Mouse (Mus musculus) CH12.LX (cell line): ENCODE data around the gene Ptma. TPM values are rescaled to one million over a fixed set of nuclear protein-coding genes. Genes with fewer than 3 reads are reported as not detected.

ENCODE experiments used
- DNase-seq: peaks from one replicate; pipeline ENCODE4 v3.0.0-alpha.2; 2013; ENCODE audit errors: extremely low read depth
- H3K27ac ChIP-seq: 2 replicates; pipeline ENCODE4 v1.5.1; 2012; ENCODE audit warnings: low read depth, mild to moderate bottlenecking, control low read depth, moderate library complexity; ENCODE audit not compliant: insufficient read depth
- H3K27me3 ChIP-seq: replicated peaks from 2 replicates; pipeline ENCODE3; 2012; ENCODE audit warnings: inconsistent platforms
- H3K36me3 ChIP-seq, 2 experiments: replicated peaks in 1 of 2; 2 replicates each; pipeline versions ENCODE3 to v1.6.1; 2012; ENCODE audit warnings: inconsistent platforms in 1 of 2, low read length in 1 of 2, mild to moderate bottlenecking in 1 of 2, mixed read lengths in 1 of 2, moderate library complexity in 1 of 2; ENCODE audit not compliant: control insufficient read depth in 1 of 2, insufficient read depth in 1 of 2
- H3K4me1 ChIP-seq, 2 experiments: 2 replicates each; pipeline ENCODE4 v1.6.1; 2012; ENCODE audit warnings: inconsistent platforms in 1 of 2, moderate library complexity in 1 of 2; ENCODE audit not compliant: insufficient read depth in 2 of 2, control insufficient read depth in 1 of 2
- H3K4me2 ChIP-seq: 2 replicates; pipeline ENCODE4 v1.6.1; 2012; ENCODE audit warnings: low read depth, mild to moderate bottlenecking, control low read depth; ENCODE audit not compliant: poor library complexity, insufficient read depth, severe bottlenecking
- H3K4me3 ChIP-seq, 3 experiments: fragments of 150-350 bp in 1 of 3; sonication (generic) in 1 of 3; replicated peaks in 1 of 3; 2 replicates each; pipeline versions ENCODE3 to v1.5.1; 2011 to 2012; ENCODE audit warnings: low read depth in 2 of 3, low read length in 2 of 3, mild to moderate bottlenecking in 2 of 3, moderate library complexity in 2 of 3, control low read depth in 1 of 3, improper control_type of control experiment in 1 of 3, inconsistent platforms in 1 of 3, mixed read lengths in 1 of 3; ENCODE audit not compliant: poor library complexity in 1 of 3
- H3K79me2 ChIP-seq: replicated peaks from 2 replicates; pipeline ENCODE4 v1.6.1; 2012; ENCODE audit warnings: mild to moderate bottlenecking, moderate library complexity; ENCODE audit not compliant: control insufficient read depth, poor library complexity, insufficient read depth, severe bottlenecking; ENCODE audit errors: extremely low read depth
- H3K9ac ChIP-seq: 2 replicates; pipeline ENCODE4 v1.6.1; 2012; ENCODE audit warnings: low read depth, mild to moderate bottlenecking, control low read depth, moderate library complexity; ENCODE audit not compliant: insufficient read depth
- H3K9me3 ChIP-seq: replicated peaks from 2 replicates; pipeline ENCODE3; 2012; ENCODE audit warnings: low read length, inconsistent platforms, mixed read lengths
- BHLHE40 ChIP-seq: IDR thresholded peaks from 2 replicates; pipeline ENCODE4 v1.6.1; 2011; ENCODE audit warnings: mild to moderate bottlenecking, low read depth, low read length, improper control_type of control experiment
- CHD1 ChIP-seq: IDR thresholded peaks from 2 replicates; pipeline ENCODE4 v1.6.1; 2012; ENCODE audit warnings: low read depth, low read length, improper control_type of control experiment, inconsistent platforms
- CTCF ChIP-seq, 2 experiments: IDR thresholded peaks in 1 of 2; conservative IDR thresholded peaks in 1 of 2; 2 replicates each; pipeline ENCODE4 v1.5.1; 2011 to 2012; ENCODE audit warnings: low read depth in 2 of 2, low read length in 2 of 2, improper control_type of control experiment in 1 of 2, inconsistent platforms in 1 of 2, mild to moderate bottlenecking in 1 of 2, moderate library complexity in 1 of 2
- ELF1 ChIP-seq: IDR thresholded peaks from 2 replicates; pipeline ENCODE4 v1.6.1; 2014; ENCODE audit warnings: low read depth, mild to moderate bottlenecking, inconsistent platforms, low read length, improper control_type of control experiment
- EP300 ChIP-seq: IDR thresholded peaks from 2 replicates; pipeline ENCODE4 v1.6.1; 2011; ENCODE audit warnings: low read length, improper control_type of control experiment
- ETS1 ChIP-seq: conservative IDR thresholded peaks from 2 replicates; pipeline ENCODE4 v1.6.1; 2012; ENCODE audit warnings: low read depth, mild to moderate bottlenecking, inconsistent platforms, low read length, improper control_type of control experiment, moderate library complexity
- HCFC1 ChIP-seq: IDR thresholded peaks from 2 replicates; pipeline ENCODE4 v1.6.1; 2012; ENCODE audit warnings: low read depth, mild to moderate bottlenecking, inconsistent platforms, low read length, improper control_type of control experiment
- IRF4 ChIP-seq: IDR thresholded peaks from 2 replicates; pipeline ENCODE4 v1.6.1; 2014; ENCODE audit warnings: low read depth, mild to moderate bottlenecking, inconsistent platforms, low read length, improper control_type of control experiment
- JUN ChIP-seq: IDR thresholded peaks from 2 replicates; pipeline ENCODE4 v1.6.1; 2011; ENCODE audit warnings: low read depth, mild to moderate bottlenecking, low read length, improper control_type of control experiment, moderate library complexity; ENCODE audit not compliant: insufficient read depth
- JUND ChIP-seq: conservative IDR thresholded peaks from 2 replicates; pipeline ENCODE4 v1.6.1; 2011; ENCODE audit warnings: low read depth, low read length, improper control_type of control experiment
- MAFK ChIP-seq: IDR thresholded peaks from 2 replicates; pipeline ENCODE4 v1.6.1; 2011; ENCODE audit warnings: low read length, improper control_type of control experiment; ENCODE audit not compliant: insufficient replicate concordance
- MAX ChIP-seq: IDR thresholded peaks from 2 replicates; pipeline ENCODE4 v1.6.1; 2011; ENCODE audit warnings: low read length, improper control_type of control experiment
- MEF2A ChIP-seq: IDR thresholded peaks from 2 replicates; pipeline ENCODE4 v1.6.1; 2014; ENCODE audit warnings: low read depth, mild to moderate bottlenecking, inconsistent platforms, low read length, improper control_type of control experiment, borderline replicate concordance
- MYC ChIP-seq: IDR thresholded peaks from 2 replicates; pipeline ENCODE4 v1.6.1; 2011; ENCODE audit warnings: low read depth, mild to moderate bottlenecking, improper control_type of control experiment, low read length
- NELFE ChIP-seq: IDR thresholded peaks from 2 replicates; pipeline ENCODE4 v1.6.1; 2011; ENCODE audit warnings: low read depth, low read length, improper control_type of control experiment
- NRF1 ChIP-seq: IDR thresholded peaks from 2 replicates; pipeline ENCODE4 v1.6.1; 2014; ENCODE audit warnings: low read depth, mild to moderate bottlenecking, inconsistent platforms, low read length, improper control_type of control experiment, moderate library complexity
- PAX5 ChIP-seq: IDR thresholded peaks from 2 replicates; pipeline ENCODE4 v1.6.1; 2012; ENCODE audit warnings: low read length, inconsistent platforms, mixed read lengths
- POLR2A ChIP-seq: IDR thresholded peaks from 2 replicates; pipeline ENCODE4 v1.6.1; 2011; ENCODE audit warnings: low read depth, mild to moderate bottlenecking, improper control_type of control experiment, low read length
- POLR2AphosphoS2 ChIP-seq: IDR thresholded peaks from 2 replicates; pipeline ENCODE4 v1.6.1; 2011; ENCODE audit warnings: low read depth, low read length, improper control_type of control experiment
- SIN3A ChIP-seq: IDR thresholded peaks from 2 replicates; pipeline ENCODE4 v1.6.1; 2012; ENCODE audit warnings: low read length, improper control_type of control experiment, inconsistent platforms
- TBP ChIP-seq: conservative IDR thresholded peaks from 2 replicates; pipeline ENCODE4 v1.6.1; 2011; ENCODE audit warnings: low read depth, low read length, improper control_type of control experiment
- TCF12 ChIP-seq: IDR thresholded peaks from 2 replicates; pipeline ENCODE4 v1.6.1; 2014; ENCODE audit warnings: low read depth, mild to moderate bottlenecking, inconsistent platforms, low read length, improper control_type of control experiment
- UBTF ChIP-seq: IDR thresholded peaks from 2 replicates; pipeline ENCODE4 v1.6.1; 2012; ENCODE audit warnings: low read depth, mild to moderate bottlenecking, inconsistent platforms, low read length, improper control_type of control experiment, moderate library complexity
- USF1 ChIP-seq: IDR thresholded peaks from 2 replicates; pipeline ENCODE4 v1.6.1; 2014; ENCODE audit warnings: low read depth, mild to moderate bottlenecking, inconsistent platforms, low read length, improper control_type of control experiment
- ZC3H11A ChIP-seq: IDR thresholded peaks from 2 replicates; pipeline ENCODE4 v1.6.1; 2012; ENCODE audit warnings: low read depth, mild to moderate bottlenecking, inconsistent platforms, low read length, improper control_type of control experiment
- ZKSCAN1 ChIP-seq: IDR thresholded peaks from 2 replicates; pipeline ENCODE4 v1.6.1; 2012; ENCODE audit warnings: low read depth, inconsistent platforms, low read length, improper control_type of control experiment, borderline replicate concordance
- ZMIZ1 ChIP-seq: IDR thresholded peaks from 2 replicates; pipeline ENCODE4 v1.6.1; 2012; ENCODE audit warnings: low read depth, mild to moderate bottlenecking, inconsistent platforms, low read length, improper control_type of control experiment
- ZNF384 ChIP-seq: IDR thresholded peaks from 2 replicates; pipeline ENCODE4 v1.6.1; 2012; ENCODE audit warnings: low read depth, low read length, improper control_type of control experiment, inconsistent platforms
- dilution Hi-C: fragments of 300-500 bp; cut with MboI; formaldehyde crosslinking; loops from 2 replicates; pipeline ENCODE4 v1.14.3; 2020; ENCODE audit warnings: low sequenced_read_pairs; ENCODE audit not compliant: extremely low pct_unique_long_range_greater_than_20kb, extremely low pct_ligation_motif_present
- in situ Hi-C: fragments of 300-500 bp; cut with MboI; formaldehyde crosslinking; loops from 3 replicates; pipeline ENCODE4 v1.14.3; 2019; ENCODE audit warnings: low sequenced_read_pairs, low pct_ligation_motif_present, low pct_unique_long_range_greater_than_20kb, mixed read lengths
- polyA plus RNA-seq: library from polyadenylated mRNA; unstranded; fragments of >175 nt; gene quantifications from 2 replicates; pipeline ENCODE4 v1.2.1, GENCODE M21; 2012; ENCODE audit warnings: low read depth; ENCODE audit not compliant: insufficient read length
- total RNA-seq, 2 experiments: library from RNA; depleted of rRNA; stranded (reverse); fragments of 300-350 nt in 1 of 2; fragments of >200 nt in 1 of 2; gene quantifications; 2 replicates each; pipeline ENCODE4 v1.2.3; 2012 to 2014

Gene Ptma
- total and polyA plus RNA-seq, 3 experiments, result 2,835 to 5,324 (median 5,084) TPM

DNA sequence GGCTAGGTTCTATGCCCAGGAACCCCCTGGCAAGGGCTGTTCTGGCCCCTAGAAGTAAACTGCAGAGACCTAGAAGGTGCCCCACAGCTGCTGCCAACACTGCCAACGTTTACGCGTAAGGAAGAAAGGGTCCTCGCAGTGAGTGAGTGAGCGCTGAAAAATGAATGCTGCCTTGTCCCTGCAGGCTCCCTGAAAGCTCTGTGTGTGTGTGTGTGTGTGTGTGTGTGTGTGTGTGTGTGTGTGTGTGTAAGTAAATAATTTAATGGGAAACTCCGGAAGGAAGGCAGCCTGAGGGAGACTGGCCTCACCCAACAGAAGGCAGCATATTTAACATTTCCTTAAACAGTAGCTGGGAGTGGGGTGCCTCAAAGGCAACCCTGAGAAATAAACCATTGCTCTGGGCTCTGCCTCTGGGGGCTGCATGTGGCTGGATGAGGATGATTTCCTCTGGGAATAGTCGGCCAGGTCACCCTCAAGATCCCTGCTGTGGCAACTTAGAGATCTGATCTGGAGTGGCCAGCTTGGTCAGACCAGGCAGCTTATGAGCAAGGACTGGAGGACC, 34.9 kb upstream of the Ptma start:
- Histone ChIP-seq H3K4me2 (peak overlapping the region; percentile 7; the same call in 1 of the 2 replicates), H3K79me2 (no peaks in the 10 kb centered on the region; the same call in 1 of the 2 replicates), H3K27ac (peak overlapping the region; percentile 37; the same call in 1 of the 2 replicates), H3K27me3 (no peaks in the 10 kb centered on the region), H3K9me3 (no peaks in the 10 kb centered on the region), H3K4me1 (peaks cover 24 to 60% of the 10 kb centered on the region in 2 experiments), H3K4me3 (no peak overlapping the region), H3K9ac (peak overlapping the region; percentile 20; the same call in 1 of the 2 replicates), H3K36me3 (no peaks in the 10 kb centered on the region)
- in situ Hi-C loops, result loop anchor here (5.0 kb wide), 1 partner anchor 49 kb away; no protein-coding TSS in a partner anchor
- dilution Hi-C loops, result no loop called here
- no peak for DNase-seq
- TF ChIP-seq UBTF (no peak), ELF1 (no peak), SIN3A (no peak), TBP (no peak), ZKSCAN1 (no peak), IRF4 (no peak), EP300 (no peak), NELFE (no peak), MAFK (no peak), NRF1 (no peak), TCF12 (no peak)

DNA sequence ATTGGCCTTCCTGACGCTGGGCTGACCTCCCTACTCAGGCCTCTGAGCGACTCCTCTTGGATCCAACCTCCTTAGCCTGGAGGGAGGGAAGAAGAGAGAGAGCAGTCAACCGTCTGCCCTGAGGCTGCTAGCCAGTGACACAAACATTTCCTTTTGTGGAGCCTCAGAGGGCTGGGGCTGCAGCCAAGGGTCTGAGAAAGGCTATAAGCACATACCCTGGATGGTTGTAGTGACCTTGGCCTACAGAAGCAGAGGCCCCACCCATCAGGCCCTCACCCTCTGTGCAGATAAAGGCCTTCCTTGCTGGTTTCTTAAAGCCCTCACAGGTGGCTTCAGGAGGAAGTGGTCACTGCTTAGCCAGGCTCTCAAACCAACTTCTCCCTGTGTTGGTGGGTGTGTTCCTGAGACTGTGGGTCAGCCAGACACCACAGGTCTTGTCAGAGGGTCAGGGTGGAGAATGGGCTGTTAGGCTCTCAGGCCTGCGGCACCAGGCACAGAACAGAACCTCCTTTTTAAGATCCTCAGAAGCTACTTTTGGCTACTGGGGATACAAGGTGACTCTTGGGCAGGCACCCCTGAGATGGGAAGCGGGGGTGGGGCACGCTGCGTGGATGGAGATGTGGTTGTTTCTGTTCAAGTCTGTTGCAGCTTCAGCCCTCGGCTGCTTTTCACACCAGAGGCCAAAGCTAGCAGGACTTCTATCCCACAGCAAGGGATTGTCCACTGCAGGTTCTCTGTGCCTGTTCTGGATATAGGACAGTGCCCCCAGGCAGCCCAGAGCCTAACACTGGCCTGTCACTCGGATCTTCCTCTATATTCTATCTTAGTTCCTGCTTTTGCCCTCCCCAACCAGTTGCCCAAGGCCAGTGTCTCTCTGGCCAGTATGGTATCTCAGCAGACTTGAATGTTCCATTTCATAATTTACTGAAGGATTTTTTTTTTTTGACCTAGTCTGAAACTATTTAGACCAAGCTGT, 34.1 kb upstream of the Ptma start:
- Histone ChIP-seq H3K9ac (peak overlapping the region; percentile 24), H3K4me3 (no peak overlapping the region), H3K27me3 (no peaks in the 10 kb centered on the region), H3K9me3 (no peaks in the 10 kb centered on the region), H3K27ac (peak overlapping the region; percentile 37), H3K79me2 (no peaks in the 10 kb centered on the region; the same call in 1 of the 2 replicates), H3K36me3 (no peaks in the 10 kb centered on the region), H3K4me2 (peak overlapping the region; percentile 7; the same call in 1 of the 2 replicates), H3K4me1 (peaks cover 30 to 67% of the 10 kb centered on the region in 2 experiments)
- peak; percentile 62 for DNase-seq
- dilution Hi-C loops (no loop called here), in situ Hi-C loops (loop anchor here (5.0 kb wide), 1 partner anchor 50 kb away; no protein-coding TSS in a partner anchor)
- TF ChIP-seq TCF12 (peak; percentile 73), ZMIZ1 (no peak), ZNF384 (no peak), TBP (0 out of 2 replicates have a peak, but pooled peaks have one; percentile 33), MAX (no peak), NELFE (peak; percentile 27; the same call in 1 of the 2 replicates), HCFC1 (peak; percentile 36; the same call in 1 of the 2 replicates), JUN (no peak), EP300 (peak; percentile 58; the same call in 1 of the 2 replicates), CTCF (conservative IDR thresholded peaks at IDR 0.05 in 1 of 2, IDR thresholded peaks at IDR 0.05 in 1 of 2; ENCODE audit: low read depth in 2 of 2, low read length in 2 of 2) (no peak), CHD1 (no peak), MEF2A (peak; percentile 52; the same call in 1 of the 2 replicates), UBTF (no peak), BHLHE40 (no peak), ETS1 (no peak), POLR2A (peak; percentile 58), ZC3H11A (no peak), MYC (no peak), POLR2AphosphoS2 (no peak), JUND (no peak), USF1 (no peak), PAX5 (no peak), MAFK (no peak), IRF4 (no peak), NRF1 (no peak)
